Mouse (Mus musculus): ENCODE measurements around the gene Ypel2. TPM values are rescaled to one million over a fixed set of nuclear protein-coding genes. Genes with fewer than 3 reads are reported as not detected.

Gene Ypel2
- polyA plus RNA-seq, 3 experiments from 2014 or later = 3.7 to 8.9 (median 5.8) TPM

DNA sequence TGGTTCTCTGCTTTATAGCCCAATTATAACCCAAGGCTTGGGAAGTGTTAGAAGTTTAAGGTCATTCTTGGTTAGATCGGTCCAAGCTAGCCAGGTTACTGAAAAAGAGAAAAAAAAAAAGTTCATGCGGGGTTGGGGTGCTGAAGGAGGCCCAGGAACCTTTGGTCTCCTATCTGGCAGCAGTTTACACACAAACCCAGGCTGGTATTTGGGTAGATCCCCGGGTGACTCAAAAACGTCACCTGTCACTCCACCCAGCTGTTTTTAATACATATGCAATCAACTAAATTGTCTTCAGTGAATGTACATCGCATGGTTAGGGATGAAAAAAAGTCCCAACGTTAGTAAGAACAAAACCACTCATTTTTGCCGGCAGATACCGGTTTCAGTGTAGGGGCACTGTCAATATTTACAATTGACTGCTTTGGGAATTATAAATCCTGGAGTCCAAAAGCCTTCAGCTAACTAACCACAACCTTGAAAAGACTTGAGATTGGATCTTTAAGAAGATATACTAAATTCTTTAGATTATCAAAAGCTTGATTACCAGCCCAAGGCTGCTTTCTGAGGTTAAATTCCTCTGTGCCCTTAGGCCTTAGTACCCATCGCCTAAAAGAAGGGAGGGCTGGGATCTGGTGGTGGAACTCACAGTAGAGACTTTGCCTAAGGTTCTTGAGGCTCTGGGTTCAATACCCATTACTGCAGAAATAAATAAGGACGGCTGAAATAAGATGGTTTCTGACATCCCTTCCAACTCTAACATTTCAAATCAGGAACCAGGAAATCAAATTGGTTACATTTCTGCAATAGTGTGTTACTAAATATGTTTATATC, 1.5 kb upstream of the Ypel2 start:
- ATAC-seq = no peak

GRCm38 (mm10) chr11:86994330-86994729, 823 bp upstream of the Ypel2 start:
- no peak for ATAC-seq

DNA sequence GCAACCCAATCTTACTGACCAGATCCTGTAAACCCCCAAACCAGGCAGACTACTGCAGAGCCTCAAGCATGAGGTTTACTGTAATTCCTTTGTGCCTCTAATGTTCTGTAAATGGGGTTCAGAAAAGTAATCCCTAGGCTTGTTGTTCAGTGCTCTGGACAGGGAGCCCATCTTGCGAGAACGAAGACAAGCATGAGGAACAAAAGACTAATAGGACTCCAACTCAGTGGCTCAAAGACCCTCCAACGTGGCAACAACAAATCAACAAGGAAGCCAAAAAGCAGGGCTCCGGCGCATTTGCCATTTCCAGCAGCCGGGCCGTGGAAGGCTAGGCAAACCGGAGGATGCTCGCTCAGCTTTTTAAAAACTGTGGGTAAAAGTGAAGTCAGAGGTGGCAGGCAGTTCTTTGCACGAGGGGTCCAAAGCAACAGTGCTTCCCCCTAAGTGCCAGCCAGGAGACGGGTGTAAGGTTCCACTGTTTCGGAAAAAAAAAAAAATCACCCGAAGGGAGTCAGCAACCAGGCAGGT, 982 bp downstream of the Ypel2 start:
- no peak for ATAC-seq

GRCm38 (mm10) chr11:86991241-86991640, 2.3 kb downstream of the Ypel2 start:
- ATAC-seq = no peak

DNA sequence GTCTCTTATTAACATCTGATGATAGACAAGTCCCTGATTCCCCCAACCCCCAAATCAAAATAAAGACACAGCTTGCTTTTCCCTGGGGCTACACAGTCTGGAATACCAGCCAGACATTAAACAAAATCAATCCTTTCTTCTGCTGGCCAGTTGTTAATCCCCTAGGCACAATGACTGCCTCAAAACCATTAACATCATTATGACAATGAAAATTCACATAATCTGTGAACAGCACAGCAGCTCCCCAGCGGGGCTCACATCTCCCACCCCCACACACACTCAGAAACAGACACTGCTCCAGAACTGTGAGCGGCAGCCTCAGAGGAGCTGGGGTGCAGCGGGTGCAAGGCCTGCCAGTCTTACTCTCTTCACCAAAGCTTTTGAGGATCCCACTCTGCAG, 3.2 kb downstream of the Ypel2 start:
- no peak for ATAC-seq

DNA sequence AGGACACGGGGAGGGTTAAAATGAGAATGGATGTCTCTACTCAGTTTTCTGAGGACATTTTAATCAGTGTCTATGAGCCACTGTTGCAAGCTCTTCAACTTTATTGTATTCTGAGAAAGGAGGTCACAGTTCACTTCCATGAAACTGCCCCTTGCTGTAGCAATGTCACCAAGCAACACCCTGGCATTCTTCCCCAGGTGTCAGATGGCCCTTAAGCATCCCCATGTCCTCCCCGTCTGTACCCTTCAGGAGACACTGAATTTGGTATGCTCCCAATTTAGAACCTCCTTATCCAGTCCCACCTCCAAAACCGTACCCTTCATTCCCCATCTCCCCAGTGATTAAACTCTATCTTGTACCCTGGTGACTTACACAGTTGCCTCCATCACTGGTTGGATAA, 8.5 kb downstream of the Ypel2 start:
- ATAC-seq = no peak

DNA sequence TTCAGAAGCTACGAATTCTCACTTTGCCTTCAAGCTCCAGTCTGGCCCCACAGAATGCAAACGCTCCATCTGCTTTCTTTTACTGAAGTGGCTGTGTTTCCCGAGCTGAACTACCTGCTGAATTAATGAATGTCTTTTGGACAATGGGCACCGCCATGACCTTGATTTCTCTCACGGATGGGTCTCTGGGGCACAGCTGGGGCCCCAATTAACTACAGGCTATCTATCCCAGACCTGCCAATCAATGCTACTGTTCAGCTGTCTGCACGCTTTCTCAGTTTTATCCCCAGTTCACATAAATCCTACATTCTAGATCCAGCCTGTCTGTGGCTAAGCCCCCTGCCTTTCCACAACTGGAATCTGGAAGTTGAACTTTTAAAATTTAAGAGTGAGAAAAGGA, 10.5 kb downstream of the Ypel2 start:
- no peak for ATAC-seq

GRCm38 (mm10) chr11:86981229-86981791, 12.2 kb downstream of the Ypel2 start:
- ATAC-seq = no peak

DNA sequence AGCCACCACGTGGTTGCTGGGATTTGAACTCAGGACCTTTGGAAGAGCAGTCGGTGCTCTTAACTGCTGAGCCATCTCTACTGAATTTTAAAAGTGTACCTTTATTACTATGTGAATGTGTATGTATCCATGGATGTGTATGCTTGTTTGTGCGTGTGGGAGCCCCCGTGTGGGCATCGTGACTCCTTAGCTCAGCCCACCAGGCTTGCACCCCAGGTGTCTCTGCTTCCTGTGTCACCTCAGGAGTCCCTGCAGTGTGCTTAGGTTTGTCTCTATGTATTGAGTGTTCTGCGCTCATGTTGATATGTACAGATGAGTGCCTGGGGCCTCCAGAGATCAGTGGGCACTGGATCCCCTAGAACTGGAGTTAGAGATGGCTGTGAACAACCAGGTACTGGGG, 13.0 kb downstream of the Ypel2 start:
- no peak for ATAC-seq

GRCm38 (mm10) chr11:86979799-86980198, 13.7 kb downstream of the Ypel2 start:
- ATAC-seq = no peak

GRCm38 (mm10) chr11:86977242-86977641, 16.3 kb downstream of the Ypel2 start:
- no peak for ATAC-seq

DNA sequence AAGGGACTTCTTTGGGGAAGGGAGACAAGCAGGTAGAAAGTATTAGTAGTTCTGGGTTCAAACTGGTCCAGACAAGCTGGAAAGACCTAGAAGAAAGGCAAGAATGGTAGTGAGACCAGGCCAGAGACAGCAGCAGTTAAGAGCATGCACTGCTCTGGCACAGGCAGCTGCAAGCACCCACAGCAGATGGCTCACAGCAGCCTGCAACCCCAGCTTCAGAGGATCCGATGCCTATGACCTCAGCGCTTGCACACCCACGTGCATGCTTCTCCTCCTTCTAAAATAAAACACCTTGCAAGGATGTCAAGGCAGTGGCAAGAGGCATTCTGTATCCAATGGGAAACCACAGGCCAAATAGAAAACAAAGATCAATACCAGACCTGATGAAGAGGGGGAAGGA, 19.1 kb downstream of the Ypel2 start:
- no peak for ATAC-seq

- no peak for ATAC-seq
Measured at GRCm38 (mm10) chr11:86973255-86973654, 20.3 kb downstream of the Ypel2 start.

DNA sequence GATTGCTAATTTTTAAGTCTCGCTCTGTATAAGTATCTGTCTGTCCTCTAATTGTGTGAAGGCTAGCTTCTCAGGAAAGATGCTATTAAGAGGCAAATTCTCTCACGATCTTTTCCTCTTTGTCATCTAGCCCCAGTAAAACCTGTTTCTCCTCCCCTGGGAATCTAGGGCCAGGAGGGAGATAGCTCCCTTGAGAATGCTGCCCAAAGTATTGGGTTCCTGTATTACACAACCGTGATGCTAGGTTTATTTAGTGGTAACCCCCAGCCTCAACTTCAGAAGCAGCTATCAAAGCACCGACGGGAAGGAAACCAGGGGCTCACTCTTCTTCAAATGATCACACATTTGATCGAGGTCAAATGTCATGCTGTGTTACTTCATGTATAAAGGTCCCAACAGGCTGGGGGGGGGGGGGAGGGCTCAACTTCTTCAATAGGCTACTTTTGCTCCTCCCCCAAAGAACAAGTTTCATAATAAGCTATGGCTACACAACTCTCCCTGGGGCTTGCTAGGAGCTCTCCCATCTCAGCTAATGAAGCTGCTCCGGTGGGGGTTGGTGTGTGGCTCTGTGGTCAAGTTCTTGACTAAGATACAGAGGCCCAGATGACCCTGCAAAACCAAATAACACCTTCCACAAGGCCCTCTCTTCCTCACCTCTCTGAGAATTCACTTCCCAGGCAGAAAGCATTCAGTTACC, 22.3 kb downstream of the Ypel2 start:
- ATAC-seq = no peak

GRCm38 (mm10) chr11:86969041-86969821, 24.3 kb downstream of the Ypel2 start:
- ATAC-seq = no peak

DNA sequence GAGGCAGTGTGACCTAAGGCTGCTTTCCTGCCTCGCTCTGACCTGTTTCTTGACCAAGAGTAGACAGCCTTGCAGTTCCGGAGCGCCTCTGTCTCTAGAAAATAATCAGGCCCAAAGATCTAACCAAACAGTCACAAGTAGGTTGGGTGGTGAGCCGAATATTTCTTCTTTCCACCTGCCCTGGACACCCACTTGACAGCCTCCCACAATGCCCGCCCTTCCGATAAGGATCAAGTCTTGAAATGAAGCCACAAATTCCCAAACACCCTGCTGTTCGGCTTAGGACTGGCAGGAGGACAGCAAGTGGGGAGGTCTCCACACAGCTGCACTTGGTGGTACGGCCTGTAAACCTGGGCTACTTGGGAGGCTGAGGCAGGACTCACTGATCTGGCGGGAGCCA, 26.0 kb downstream of the Ypel2 start:
- no peak for ATAC-seq

- no peak for ATAC-seq
Measured at GRCm38 (mm10) chr11:86966696-86967095, 26.8 kb downstream of the Ypel2 start.

- ATAC-seq = no peak
Measured at GRCm38 (mm10) chr11:86965079-86965478, 28.4 kb downstream of the Ypel2 start.

DNA sequence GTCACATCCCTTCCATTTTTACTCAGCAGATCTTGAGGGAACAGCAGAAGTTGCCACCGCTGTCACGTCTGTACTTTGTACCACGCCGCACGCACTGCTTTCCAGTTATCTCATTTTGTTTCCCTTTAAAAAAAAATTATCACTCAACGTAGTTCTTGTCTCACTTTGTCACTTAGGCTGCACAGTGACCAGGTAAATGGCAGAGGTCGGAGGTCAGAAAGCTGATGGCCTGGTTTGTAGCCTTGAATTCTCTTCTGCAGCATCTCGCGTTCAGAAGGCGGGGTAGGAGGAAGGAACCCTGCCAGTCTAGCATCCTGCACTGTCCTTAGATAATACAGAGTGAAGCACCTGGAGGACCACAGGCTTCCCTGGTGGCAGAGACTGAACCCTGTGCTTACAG, 29.8 kb downstream of the Ypel2 start:
- ATAC-seq = no peak

DNA sequence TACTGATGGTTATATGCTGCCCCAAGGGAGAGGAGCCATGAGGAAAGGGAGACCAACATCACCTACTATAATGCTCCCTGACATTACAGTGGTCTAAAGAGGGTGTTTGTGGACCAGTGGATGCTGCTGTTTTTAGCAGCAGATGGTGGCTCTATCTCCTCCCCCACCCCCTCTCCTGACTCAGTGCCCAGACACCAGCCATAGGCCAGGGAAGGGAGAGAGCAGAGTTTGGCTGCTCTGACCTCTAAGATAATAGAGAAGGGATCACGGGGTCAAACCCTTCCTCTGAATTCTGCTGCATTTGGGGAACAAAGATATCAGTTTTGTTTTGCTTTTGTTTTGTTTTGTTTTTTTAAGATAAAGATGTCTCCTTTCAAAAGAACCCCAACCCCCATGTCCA, 30.5 kb downstream of the Ypel2 start:
- no peak for ATAC-seq

DNA sequence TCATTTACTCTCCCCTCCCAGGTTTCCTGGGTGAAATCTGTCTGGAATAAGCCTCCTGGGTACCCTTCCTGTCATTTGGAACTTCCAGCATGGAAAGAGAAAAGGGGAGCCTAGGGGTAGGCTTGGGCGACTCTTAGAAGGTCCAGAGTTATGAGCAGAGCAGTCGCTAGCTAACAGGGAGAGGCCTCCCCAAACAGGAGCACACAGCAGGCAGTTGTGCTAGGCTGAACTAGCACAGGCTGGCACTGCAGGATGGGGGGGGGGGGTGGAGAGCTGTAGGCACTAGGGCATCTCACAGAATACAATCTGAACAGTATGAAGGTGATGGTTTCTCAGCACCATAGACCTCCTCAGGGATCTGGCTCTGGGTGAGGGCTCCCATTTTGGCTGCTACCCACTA, 31.1 kb downstream of the Ypel2 start:
- ATAC-seq = no peak

- ATAC-seq = no peak
Measured at GRCm38 (mm10) chr11:86961510-86962303, 31.8 kb downstream of the Ypel2 start.
